Mouse (Mus musculus) kidney, adult 2 months (tissue): ENCODE results near the gene Lgals2. TPM values are rescaled to one million over a fixed set of nuclear protein-coding genes. Genes with fewer than 3 reads are reported as not detected.
"Not testable (repeated sequence)": the region's sequence is repeated elsewhere in the genome, so short reads cannot be mapped to it uniquely, and the experiment has no call there.

Experiments used
- DNase-seq: peaks from one replicate; pipeline ENCODE4 v3.0.0; 2021
- H3K27ac ChIP-seq: fragments of 200-500 bp; 2 replicates; pipeline ENCODE4 v1.5.1; 2012; ENCODE audit warnings: low read depth, low read length, control low read depth, inconsistent platforms; ENCODE audit not compliant: insufficient read depth
- H3K27me3 ChIP-seq: fragments of 200-500 bp; replicated peaks from 2 replicates; pipeline ENCODE4 v1.6.1; 2012; ENCODE audit warnings: mild to moderate bottlenecking, moderate library complexity, low read length, inconsistent platforms; ENCODE audit not compliant: control insufficient read depth, insufficient read depth
- H3K36me3 ChIP-seq: fragments of 200-500 bp; 2 replicates; pipeline ENCODE4 v1.6.1; 2012; ENCODE audit warnings: mild to moderate bottlenecking, moderate library complexity, low read length, inconsistent platforms; ENCODE audit not compliant: control insufficient read depth, insufficient read depth
- H3K4me1 ChIP-seq: fragments of 200-500 bp; 2 replicates; pipeline ENCODE4 v1.6.1; 2011; ENCODE audit warnings: low read length; ENCODE audit not compliant: control insufficient read depth, insufficient read depth
- H3K4me3 ChIP-seq: fragments of 200-500 bp; 2 replicates; pipeline ENCODE4 v1.5.1; 2011; ENCODE audit warnings: mild to moderate bottlenecking, low read depth, low read length, control low read depth; ENCODE audit not compliant: insufficient read depth
- CTCF ChIP-seq: fragments of 200-500 bp; conservative IDR thresholded peaks from 2 replicates; pipeline ENCODE4 v1.5.1; 2011; ENCODE audit warnings: low read depth, mild to moderate bottlenecking, control low read depth, low read length, moderate library complexity, mixed read lengths; ENCODE audit not compliant: insufficient read depth, insufficient read length
- POLR2A ChIP-seq: fragments of 200-500 bp; IDR thresholded peaks from one replicate; pipeline ENCODE4 v1.6.1; 2011; ENCODE audit warnings: low read depth, low read length, control low read depth
- WGBS: fragments of 180-500 bp; shearing (Covaris S2); methylation state at CpG from one replicate; pipeline ENCODE4 v1.1.7; 2018; 5-methylcytosine and 5-hydroxymethylcytosine counted together
- polyA plus RNA-seq: library from polyadenylated mRNA; depleted of rRNA; stranded (reverse); fragments of >200 nt; gene quantifications from 2 replicates; pipeline ENCODE4 v1.2.3, GENCODE M21; 2012

The Lgals2 gene
- polyA plus RNA-seq, 1 experiment: 0.25 TPM

- WGBS: 74% methylated on average over 12 of the region's 12 CpGs
- no peak overlapping the region for H3K27ac ChIP-seq
- H3K27me3 ChIP-seq: no peaks in the 10 kb centered on the region
- H3K36me3 ChIP-seq: no peaks in the 10 kb centered on the region
- no peak for TF ChIP-seq POLR2A
- no peak for TF ChIP-seq CTCF
- 0 out of 2 replicates have a peak, but pooled peaks cover 7% of the 10 kb centered on the region for H3K4me1 ChIP-seq
- H3K4me3 ChIP-seq: no peak overlapping the region
- no peak for DNase-seq
Observed at GRCm38 (mm10) chr15:78849485-78849884, 5.8 kb downstream of the Lgals2 start.

- DNase-seq: peak; percentile 92
- no peaks in the 10 kb centered on the region for H3K27me3 ChIP-seq
- WGBS: 22% methylated on average over 5 of the region's 5 CpGs
- H3K4me1 ChIP-seq: 0 out of 2 replicates have a peak, but pooled peaks cover 7% of the 10 kb centered on the region
- TF ChIP-seq CTCF (peak; percentile 98), POLR2A (no peak)
- no peaks in the 10 kb centered on the region for H3K36me3 ChIP-seq
- no peak overlapping the region for H3K27ac ChIP-seq
- H3K4me3 ChIP-seq: no peak overlapping the region
Observed at GRCm38 (mm10) chr15:78848467-78848866, 6.9 kb downstream of the Lgals2 start.

- DNase-seq, H3K4me1 ChIP-seq, H3K27ac ChIP-seq, H3K4me3 ChIP-seq, H3K27me3 ChIP-seq, H3K36me3 ChIP-seq: not testable (repeated sequence)
- WGBS: 83% methylated on average over 7 of the region's 7 CpGs
Observed at GRCm38 (mm10) chr15:78846805-78847204, 8.5 kb downstream of the Lgals2 start.

- Histone ChIP-seq H3K27ac (peak overlapping the region; percentile 91), H3K4me1 (peaks cover 8% of the 10 kb centered on the region; the same call in 1 of the 2 replicates)
Observed at GRCm38 (mm10) chr15:78846352-78846751, 9.0 kb downstream of the Lgals2 start.

DNA sequence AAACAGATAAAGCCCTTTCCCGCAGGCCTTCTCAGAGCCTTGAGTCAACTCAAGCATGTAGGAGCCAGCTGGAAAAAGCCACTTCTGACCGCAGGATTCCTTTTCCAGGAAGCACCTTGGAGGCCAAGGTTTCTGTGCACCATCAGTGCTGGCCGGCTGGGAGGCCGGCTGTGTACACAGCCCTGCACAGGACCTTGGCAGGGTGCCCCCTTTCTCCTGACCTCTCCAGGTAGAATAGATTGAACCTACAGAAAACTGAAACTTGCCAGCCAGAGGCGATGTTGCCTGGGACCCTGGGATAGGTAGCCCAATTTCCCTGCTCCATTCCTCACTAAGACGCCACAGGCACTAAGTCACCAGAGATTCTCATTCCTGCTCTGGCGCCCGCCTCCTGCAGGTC lies 9.5 kb downstream of the Lgals2 start:
- Histone ChIP-seq H3K27ac (peak overlapping the region; percentile 91), H3K4me3 (peak overlapping the region; percentile 11; the same call in 1 of the 2 replicates), H3K4me1 (peaks cover 12% of the 10 kb centered on the region; the same call in 1 of the 2 replicates), H3K27me3 (no peaks in the 10 kb centered on the region), H3K36me3 (no peaks in the 10 kb centered on the region)
- peak; percentile 66 for DNase-seq
- WGBS: 37% methylated on average over 8 of the region's 8 CpGs
- TF ChIP-seq CTCF (no peak), POLR2A (no peak)

More at GRCm38 (mm10) chr15:78846352-78846751, 9.0 kb downstream of the Lgals2 start:
- DNase-seq: no peak
- Histone ChIP-seq H3K4me3 (0 out of 2 replicates have a peak overlapping the region, but pooled peaks have one; percentile 11), H3K36me3 (no peaks in the 10 kb centered on the region), H3K27me3 (no peaks in the 10 kb centered on the region)
- 44% methylated on average over 8 of the region's 8 CpGs for WGBS
- TF ChIP-seq CTCF (no peak), POLR2A (no peak)

DNA sequence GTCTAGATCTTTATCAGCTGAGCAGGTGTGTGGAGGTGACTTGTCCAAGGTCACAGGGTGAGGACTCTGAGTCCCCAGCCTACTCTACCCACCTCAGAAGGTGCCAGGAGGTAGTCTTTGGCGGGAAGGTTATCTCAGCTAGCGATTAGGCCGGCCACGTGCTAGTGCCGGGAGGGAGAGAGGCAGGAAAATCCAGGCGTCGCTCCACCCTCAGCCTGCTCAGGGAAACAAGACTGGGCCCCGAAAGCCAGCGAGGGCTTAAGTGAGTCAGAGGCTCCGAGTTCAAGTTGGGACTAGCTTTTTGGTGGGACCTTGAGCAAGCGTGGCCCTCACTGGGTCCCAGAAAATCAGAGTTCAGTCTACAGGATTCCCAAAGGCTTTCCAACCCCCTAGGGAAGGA lies 10.0 kb downstream of the Lgals2 start:
- H3K27me3 ChIP-seq: no peaks in the 10 kb centered on the region
- peak; percentile 66 for DNase-seq
- H3K4me1 ChIP-seq: peaks cover 12% of the 10 kb centered on the region; the same call in 1 of the 2 replicates
- no peak for TF ChIP-seq POLR2A
- TF ChIP-seq CTCF: no peak
- H3K27ac ChIP-seq: peak overlapping the region; percentile 91
- peak overlapping the region; percentile 25; the same call in 1 of the 2 replicates for H3K4me3 ChIP-seq
- WGBS: 41% methylated on average over 11 of the region's 11 CpGs
- no peaks in the 10 kb centered on the region for H3K36me3 ChIP-seq

DNA sequence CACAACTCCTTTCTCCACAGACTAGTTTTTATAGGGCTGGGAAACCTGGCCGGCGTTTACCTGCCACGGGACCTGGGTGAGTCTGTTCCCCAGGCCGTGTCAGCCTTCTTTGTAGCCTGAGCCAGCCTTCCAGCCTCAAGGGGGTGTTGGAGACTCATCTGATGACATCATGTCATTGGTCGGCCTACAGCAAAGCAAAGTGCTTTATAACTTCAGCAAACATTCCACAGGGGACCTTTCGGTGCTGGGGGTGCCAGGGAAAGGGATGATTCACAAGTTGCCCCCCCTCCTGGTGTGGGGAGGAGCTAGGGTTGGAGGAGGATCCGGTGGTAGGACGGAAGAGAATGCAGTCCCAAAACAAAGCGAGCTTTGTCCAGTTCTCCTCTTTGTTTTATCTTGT lies 10.5 kb downstream of the Lgals2 start:
- peaks cover 12% of the 10 kb centered on the region; the same call in 1 of the 2 replicates for H3K4me1 ChIP-seq
- H3K4me3 ChIP-seq: peak overlapping the region; percentile 85
- TF ChIP-seq CTCF (no peak), POLR2A (no peak)
- H3K27ac ChIP-seq: peak overlapping the region; percentile 99
- H3K27me3 ChIP-seq: no peaks in the 10 kb centered on the region
- no peaks in the 10 kb centered on the region for H3K36me3 ChIP-seq
- 39% methylated on average over 9 of the region's 9 CpGs for WGBS
- DNase-seq: peak; percentile 82
